Mouse (Mus musculus) liver, embryonic 11.5 days (tissue): ENCODE data around the gene Edaradd. TPM values are rescaled to one million over a fixed set of nuclear protein-coding genes. Genes with fewer than 3 reads are reported as not detected.

Experiments used
- ATAC-seq: fragments of 200-750 bp; cut with Nextera tagmentation; replicated peaks from 2 replicates; pipeline ENCODE4 v1.8.0; 2017; ENCODE audit warnings: moderate number of reproducible peaks, mild to moderate bottlenecking, moderate TSS enrichment, moderate library complexity; ENCODE audit not compliant: low FRiP score
- DNase-seq: peaks from one replicate; pipeline ENCODE4 v3.0.0-alpha.2; 2017; ENCODE audit warnings: low spot score
- H3K27ac ChIP-seq: fragments of 300-500 bp; sonication (generic); 2 replicates; pipeline ENCODE4 v1.5.1; 2014; ENCODE audit warnings: mild to moderate bottlenecking, low read depth, low read length, control low read depth
- H3K27me3 ChIP-seq: fragments of 300-500 bp; sonication (generic); replicated peaks from 2 replicates; pipeline ENCODE4 v1.6.1; 2014; ENCODE audit warnings: low read length, mixed read lengths; ENCODE audit not compliant: control insufficient read depth, insufficient read depth
- H3K36me3 ChIP-seq: fragments of 300-500 bp; sonication (generic); 2 replicates; pipeline ENCODE4 v1.6.1; 2014; ENCODE audit warnings: mild to moderate bottlenecking, low read length, moderate library complexity, mixed read lengths; ENCODE audit not compliant: control insufficient read depth, insufficient read depth
- H3K4me1 ChIP-seq: fragments of 300-500 bp; sonication (generic); replicated peaks from 2 replicates; pipeline ENCODE4 v1.6.1; 2014; ENCODE audit warnings: low read length, mixed read lengths; ENCODE audit not compliant: control insufficient read depth, insufficient read depth
- H3K4me2 ChIP-seq: fragments of 300-500 bp; sonication (generic); 2 replicates; pipeline ENCODE4 v1.6.1; 2014; ENCODE audit warnings: mild to moderate bottlenecking, control low read depth, moderate library complexity
- H3K4me3 ChIP-seq: fragments of 300-500 bp; sonication (generic); 2 replicates; pipeline ENCODE4 v1.5.1; 2014; ENCODE audit warnings: low read depth, low read length, control low read depth
- H3K9ac ChIP-seq: fragments of 300-500 bp; sonication (generic); 2 replicates; pipeline ENCODE4 v1.6.1; 2014; ENCODE audit warnings: low read depth, low read length, control low read depth
- H3K9me3 ChIP-seq: fragments of 300-500 bp; sonication (generic); 2 replicates; pipeline ENCODE4 v1.6.1; 2016; ENCODE audit warnings: low read length, inconsistent platforms, mixed read lengths; ENCODE audit not compliant: control insufficient read depth
- WGBS: fragments of 180-500 bp; shearing (Covaris S2); extraction: QIAGEN DNeasy Blood & Tissue Kit; methylation state at CpG from one replicate; pipeline ENCODE4 v1.1.7; 2014; 5-methylcytosine and 5-hydroxymethylcytosine counted together
- polyA plus RNA-seq: library from polyadenylated mRNA; unstranded; fragments of >200 nt; fragmentation: Nextera tagmentation; extraction: Ambion mirVana; gene quantifications from 2 replicates; pipeline ENCODE4 v1.2.1, GENCODE M21; 2014

The Edaradd gene
- polyA plus RNA-seq, 1 experiment from 2014 or later: 0.34 TPM

DNA sequence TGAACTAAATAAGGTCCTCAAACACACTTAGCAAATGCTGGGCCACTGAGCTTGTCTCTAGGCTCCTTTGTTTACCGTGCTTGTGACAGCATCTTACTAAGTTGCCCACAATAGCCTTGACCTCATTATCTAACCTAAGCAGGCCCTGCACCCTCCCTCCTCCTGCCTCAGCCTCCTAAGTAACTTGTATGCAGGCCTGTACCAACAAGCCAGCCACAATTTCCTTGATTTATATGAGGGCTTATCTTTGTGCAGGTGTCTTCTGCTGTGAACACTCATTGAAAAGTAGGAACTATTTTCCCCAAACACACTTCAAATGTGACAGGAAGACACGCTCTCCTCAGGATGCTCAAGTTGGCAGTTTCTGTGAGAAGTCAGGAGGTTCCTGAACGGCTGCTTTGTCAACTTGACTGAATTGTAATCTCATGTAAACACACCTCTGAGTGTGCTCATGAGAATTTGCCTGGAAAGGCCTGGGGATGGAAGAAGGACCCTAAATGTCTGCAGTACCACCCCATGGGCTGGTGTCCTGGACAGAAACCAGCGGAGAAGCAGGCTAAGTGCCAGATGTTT, 17.5 kb downstream of the Edaradd start:
- DNase-seq (no peak), ATAC-seq (peak; percentile 88)
- H3K9me3 ChIP-seq: no peaks in the 10 kb centered on the region
- peaks cover 9% of the 10 kb centered on the region; the same call in 1 of the 2 replicates for H3K4me1 ChIP-seq
- H3K9ac ChIP-seq: no peak overlapping the region
- no peak overlapping the region for H3K4me2 ChIP-seq
- H3K4me3 ChIP-seq: no peak overlapping the region
- no peaks in the 10 kb centered on the region for H3K27me3 ChIP-seq
- H3K27ac ChIP-seq: no peak overlapping the region
- 27% methylated on average over 4 of the region's 4 CpGs for WGBS
- H3K36me3 ChIP-seq: no peaks in the 10 kb centered on the region

DNA sequence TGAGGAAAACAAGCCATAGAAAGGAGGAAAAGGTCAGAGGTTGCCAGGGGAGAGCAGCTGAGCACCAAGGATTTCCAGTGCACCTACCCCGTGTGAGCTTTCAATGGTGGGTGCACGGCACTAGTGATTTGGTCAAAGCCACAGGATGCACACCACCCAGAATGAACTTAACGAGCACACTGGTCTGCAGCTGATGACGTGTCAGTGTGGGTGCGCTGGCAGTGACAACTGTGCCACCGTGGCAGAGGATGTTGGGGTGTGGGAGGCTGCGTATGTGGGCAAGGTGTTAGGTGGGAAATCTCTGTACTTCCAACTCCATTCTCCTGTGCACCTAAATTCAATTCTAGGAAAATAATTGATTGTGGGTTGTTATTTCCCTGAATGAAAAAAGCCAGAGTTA, 21.1 kb downstream of the Edaradd start:
- no peaks in the 10 kb centered on the region for H3K27me3 ChIP-seq
- H3K9ac ChIP-seq: no peak overlapping the region
- ATAC-seq (no peak), DNase-seq (no peak)
- WGBS: 88% methylated on average over 7 of the region's 7 CpGs
- H3K36me3 ChIP-seq: no peaks in the 10 kb centered on the region
- peaks cover 4% of the 10 kb centered on the region; the same call in 1 of the 2 replicates for H3K4me1 ChIP-seq
- no peak overlapping the region for H3K27ac ChIP-seq
- H3K4me3 ChIP-seq: no peak overlapping the region
- no peaks in the 10 kb centered on the region for H3K9me3 ChIP-seq
- no peak overlapping the region for H3K4me2 ChIP-seq

DNA sequence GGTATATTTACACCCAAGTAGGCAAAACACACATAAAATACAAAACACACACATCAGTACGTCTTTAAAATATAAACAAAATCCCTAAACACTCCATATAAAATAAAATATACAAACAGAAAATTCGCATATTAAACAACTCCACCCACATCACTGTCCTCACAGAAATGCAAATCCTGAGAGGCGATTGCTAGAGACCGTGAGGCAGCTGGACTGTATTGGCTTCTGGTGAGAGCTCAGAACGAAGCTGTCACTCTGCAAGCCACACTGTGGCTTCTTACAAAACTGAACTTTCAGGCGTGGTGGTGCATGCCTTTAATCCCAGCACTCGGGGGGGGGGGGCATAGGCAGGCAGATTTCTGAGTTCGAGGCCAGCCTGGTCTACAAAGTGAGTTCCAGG, 22.4 kb downstream of the Edaradd start:
- DNase-seq: no peak

DNA sequence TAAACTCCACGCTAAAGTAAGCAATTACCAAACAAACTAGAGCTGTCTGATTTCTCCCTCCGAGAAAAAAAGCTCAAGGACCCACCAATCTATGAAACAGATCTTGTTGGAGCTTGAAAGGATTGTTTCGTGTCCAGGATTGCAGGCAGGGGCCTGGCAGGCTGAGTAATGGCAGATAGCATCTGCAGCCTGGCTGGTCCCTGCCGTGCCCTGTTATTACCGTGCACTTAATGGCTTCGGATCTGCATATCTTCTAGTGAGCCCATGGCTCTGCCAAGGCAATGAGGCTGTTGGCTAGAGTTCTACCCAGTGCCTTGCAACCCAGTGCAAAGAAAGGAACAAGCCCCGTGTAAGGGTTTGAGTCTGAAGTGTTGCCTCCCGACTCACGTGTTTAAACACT, 25.5 kb downstream of the Edaradd start:
- DNase-seq: no peak
- WGBS: 86% methylated on average over 9 of the region's 9 CpGs
- Histone ChIP-seq H3K27ac (no peak overlapping the region), H3K9ac (no peak overlapping the region), H3K4me2 (no peak overlapping the region), H3K9me3 (no peaks in the 10 kb centered on the region), H3K4me1 (no peaks in the 10 kb centered on the region), H3K36me3 (no peaks in the 10 kb centered on the region), H3K4me3 (no peak overlapping the region), H3K27me3 (no peaks in the 10 kb centered on the region)
- ATAC-seq: no peak

More for the DNA sequence above, 22.4 kb downstream of the Edaradd start:
- Histone ChIP-seq H3K4me3 (no peak overlapping the region), H3K36me3 (no peaks in the 10 kb centered on the region), H3K27me3 (no peaks in the 10 kb centered on the region), H3K27ac (no peak overlapping the region), H3K9ac (no peak overlapping the region), H3K9me3 (no peaks in the 10 kb centered on the region), H3K4me2 (no peak overlapping the region), H3K4me1 (peaks cover under 1% of the 10 kb centered on the region; the same call in 1 of the 2 replicates)
- 69% methylated on average over 8 of the region's 8 CpGs for WGBS
- no peak for ATAC-seq

DNA sequence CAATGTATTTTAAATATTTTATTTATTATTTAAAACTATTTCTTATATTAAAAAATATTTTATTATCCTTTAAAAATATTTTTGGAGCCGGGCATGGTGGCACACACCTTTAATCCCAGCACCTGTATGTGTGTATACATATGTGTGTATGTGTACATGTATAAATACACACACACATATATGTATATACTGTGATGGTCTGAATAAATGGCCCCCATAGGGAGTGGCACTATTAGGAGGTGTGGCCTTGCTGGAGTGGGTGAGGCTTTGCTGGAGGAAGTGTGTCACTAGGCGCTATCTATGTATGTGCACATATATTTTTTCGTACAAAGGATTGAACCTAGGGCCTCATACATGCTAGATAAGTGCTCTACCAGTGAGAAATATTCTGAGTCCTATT, 27.7 kb downstream of the Edaradd start:
- Histone ChIP-seq H3K4me3 (no peak overlapping the region), H3K4me1 (no peaks in the 10 kb centered on the region), H3K27ac (no peak overlapping the region), H3K36me3 (no peaks in the 10 kb centered on the region), H3K27me3 (no peaks in the 10 kb centered on the region), H3K4me2 (no peak overlapping the region), H3K9ac (no peak overlapping the region), H3K9me3 (no peaks in the 10 kb centered on the region)
- ATAC-seq (peak; percentile 58), DNase-seq (no peak)
- WGBS: 76% methylated on average over 3 of the region's 3 CpGs

DNA sequence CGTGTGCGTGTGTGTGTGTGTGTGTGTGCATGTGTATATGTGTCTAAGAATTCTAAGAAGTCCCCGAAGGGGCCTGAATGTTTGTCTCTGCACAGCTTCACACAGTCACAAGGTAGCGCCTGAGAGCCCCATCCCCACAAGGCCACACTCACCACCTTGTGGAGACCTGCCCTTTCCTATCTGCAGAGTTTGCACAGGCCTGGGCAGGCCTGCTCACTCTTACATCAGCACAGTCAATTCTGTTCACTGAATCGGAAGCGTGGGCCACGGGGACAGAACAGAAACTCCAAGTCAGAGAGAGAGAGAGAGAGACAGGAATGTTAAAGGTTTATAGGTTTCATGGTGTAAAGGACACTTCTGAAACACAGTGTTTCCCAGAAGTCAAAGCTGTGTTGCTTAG, 34.6 kb downstream of the Edaradd start:
- H3K9ac ChIP-seq: no peak overlapping the region
- 81% methylated on average over 7 of the region's 7 CpGs for WGBS
- H3K9me3 ChIP-seq: no peaks in the 10 kb centered on the region

GRCm38 (mm10) chr13:12485197-12485596, 35.0 kb downstream of the Edaradd start:
- 71% methylated on average over 2 of the region's 2 CpGs for WGBS
- DNase-seq: no peak
- no peaks in the 10 kb centered on the region for H3K36me3 ChIP-seq
- no peak for ATAC-seq
- H3K4me3 ChIP-seq: no peak overlapping the region
- no peak overlapping the region for H3K9ac ChIP-seq
- no peak overlapping the region for H3K4me2 ChIP-seq
- no peaks in the 10 kb centered on the region for H3K27me3 ChIP-seq
- H3K9me3 ChIP-seq: no peaks in the 10 kb centered on the region
- no peak overlapping the region for H3K27ac ChIP-seq
- no peaks in the 10 kb centered on the region for H3K4me1 ChIP-seq

More for the DNA sequence above, 34.6 kb downstream of the Edaradd start:
- Histone ChIP-seq H3K4me3 (no peak overlapping the region), H3K27ac (no peak overlapping the region), H3K27me3 (no peaks in the 10 kb centered on the region), H3K36me3 (no peaks in the 10 kb centered on the region), H3K4me1 (no peaks in the 10 kb centered on the region), H3K4me2 (no peak overlapping the region)
- no peak for DNase-seq
- ATAC-seq: 0 out of 2 replicates have a peak, but pooled peaks have one; percentile 42

DNA sequence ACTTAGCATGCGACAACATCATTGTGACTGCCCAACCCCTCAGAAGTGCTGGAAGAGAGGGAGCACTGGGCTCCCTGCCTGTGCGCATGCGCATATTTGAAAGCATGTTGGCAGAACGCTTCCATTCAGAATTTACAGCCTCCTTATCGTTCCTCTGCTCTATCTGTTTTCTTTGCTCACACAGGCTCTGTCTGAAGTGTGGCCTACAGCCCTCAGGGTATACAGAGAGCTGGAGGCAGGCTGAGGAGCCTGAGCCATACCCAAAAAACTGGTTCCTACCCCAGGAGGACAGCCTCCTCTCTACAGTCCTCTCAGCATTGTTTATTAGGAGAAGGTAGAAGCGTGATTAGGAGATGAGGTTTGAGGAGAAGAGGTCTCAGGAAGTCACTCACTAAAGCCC, 40.4 kb downstream of the Edaradd start:
- Histone ChIP-seq H3K4me3 (no peak overlapping the region), H3K9me3 (no peaks in the 10 kb centered on the region), H3K36me3 (no peaks in the 10 kb centered on the region), H3K9ac (no peak overlapping the region), H3K4me2 (no peak overlapping the region), H3K27ac (no peak overlapping the region), H3K4me1 (no peaks in the 10 kb centered on the region), H3K27me3 (no peaks in the 10 kb centered on the region)
- ATAC-seq (no peak), DNase-seq (no peak)
- WGBS: 75% methylated on average over 6 of the region's 6 CpGs

DNA sequence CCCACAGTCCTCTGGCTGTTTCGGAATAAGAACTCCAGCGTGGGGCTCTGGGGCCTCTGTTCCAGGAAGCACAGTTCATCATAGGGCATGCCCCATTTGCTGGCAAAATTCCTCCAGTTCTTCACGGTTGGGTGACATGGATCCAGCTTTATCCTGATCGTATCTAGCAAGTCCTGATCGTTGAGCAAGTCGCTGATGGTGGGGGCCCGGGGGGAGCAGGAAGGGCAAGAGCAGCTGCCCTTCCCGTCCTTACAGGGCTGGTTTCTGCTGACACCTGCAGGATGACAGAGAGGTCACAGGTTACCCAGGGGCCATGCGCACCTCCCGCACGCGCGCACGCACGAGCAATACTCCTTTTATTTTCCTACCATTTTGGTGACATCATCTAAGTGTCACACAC, 41.9 kb downstream of the Edaradd start:
- DNase-seq (no peak), ATAC-seq (no peak)
- Histone ChIP-seq H3K4me2 (no peak overlapping the region), H3K27ac (no peak overlapping the region), H3K27me3 (no peaks in the 10 kb centered on the region), H3K36me3 (no peaks in the 10 kb centered on the region), H3K4me3 (no peak overlapping the region), H3K9me3 (no peaks in the 10 kb centered on the region), H3K4me1 (no peaks in the 10 kb centered on the region), H3K9ac (no peak overlapping the region)
- WGBS: 83% methylated on average over 15 of the region's 15 CpGs
